Comparison of ENCODE assay signal across 21 mouse cellular contexts in genomic region chr2:115884184-115884583, GRCm38 (mm10).
DNase-seq lines count a peak whose midpoint lies in the region; ATAC-seq and TF ChIP-seq lines count a peak whose summit lies in the region.
"Had no signal": no experiment of that assay in that cellular context is flagged by ENCODE, and none has a peak within 500 bp of the region (broad histone marks: within the 10 kb centered on the region; RNA-seq: fewer than 3 reads in every experiment).

No protein-coding gene starts in this region.

- no peaks in the 10 kb centered on the region for H3K27me3 ChIP-seq in forebrain, embryonic 11.5 days (ENCODE audit: control insufficient read depth, insufficient read depth, low read length)
- no peaks in the 10 kb centered on the region; the same call in 1 of the 2 replicates for H3K27me3 ChIP-seq in forebrain, embryonic 10.5 days (ENCODE audit: poor library complexity, severe bottlenecking)
- no peaks in the 10 kb centered on the region for H3K27me3 ChIP-seq in forebrain, postnatal 0 days (ENCODE audit: insufficient read depth, low read length)
- H3K27me3 ChIP-seq in neural tube, embryonic 13.5 days, result no peaks in the 10 kb centered on the region
- H3K27me3 ChIP-seq: kidney, embryonic 15.5 days had no signal

- DNase-seq in forebrain, embryonic 11.5 days (ENCODE audit: low spot score), result no peak
- DNase-seq in forebrain, embryonic 10.5 days (ENCODE audit: extremely low spot score, low spot score), result no peak
- peak; percentile 43 for DNase-seq in Muller cell, postnatal 12 days (ENCODE audit: inconsistent ontology term)
- DNase-seq in forebrain, postnatal 0 days, result peak; percentile 61
- no peak for DNase-seq in kidney, adult 9 months
- DNase-seq in cerebellum, adult 11-12 months, result no peak
- DNase-seq: adrenal gland, adult 2 months; cerebellum, adult 11 months; cerebellum, postnatal 36 days; gastrocnemius, postnatal 25 days; heart, postnatal 10 days; lung, adult 2 months; right cerebral cortex, postnatal 25 days; thymus, postnatal 36 days had no signal

- H3K4me2 ChIP-seq in forebrain, embryonic 11.5 days (ENCODE audit: low read depth, low read length, severe bottlenecking), result peak overlapping the region; percentile 8; the same call in 1 of the 2 replicates
- no peak overlapping the region for H3K4me2 ChIP-seq in forebrain, postnatal 0 days (ENCODE audit: low read depth)
- peak overlapping the region; percentile 17; the same call in 1 of the 2 replicates for H3K4me2 ChIP-seq in neural tube, embryonic 13.5 days
- H3K4me2 ChIP-seq: kidney, embryonic 15.5 days; liver, embryonic 11.5 days had no signal

- no peak for TF ChIP-seq CTCF in forebrain, postnatal 0 days (IDR thresholded peaks at IDR 0.05; ENCODE audit: low read depth)

- H3K9ac ChIP-seq in forebrain, embryonic 11.5 days (ENCODE audit: low read length), result no peak overlapping the region
- no peak overlapping the region for H3K9ac ChIP-seq in forebrain, postnatal 0 days
- no peak overlapping the region for H3K9ac ChIP-seq in neural tube, embryonic 13.5 days
- H3K9ac ChIP-seq: kidney, embryonic 15.5 days had no signal

- no peaks in the 10 kb centered on the region for H3K9me3 ChIP-seq in forebrain, embryonic 11.5 days (ENCODE audit: control insufficient read depth, low read length)
- no peaks in the 10 kb centered on the region for H3K9me3 ChIP-seq in forebrain, embryonic 10.5 days
- no peaks in the 10 kb centered on the region for H3K9me3 ChIP-seq in forebrain, postnatal 0 days (ENCODE audit: low read length)
- H3K9me3 ChIP-seq in neural tube, embryonic 13.5 days, result no peaks in the 10 kb centered on the region
- H3K9me3 ChIP-seq: heart, embryonic 10.5 days; kidney, embryonic 15.5 days had no signal

- 20% methylated on average over 9 of the region's 9 CpGs for WGBS in forebrain, embryonic 11.5 days
- WGBS in forebrain, embryonic 10.5 days, result 43% methylated on average over 9 of the region's 9 CpGs
- WGBS in forebrain, postnatal 0 days, result 14% methylated on average over 9 of the region's 9 CpGs
- 24% methylated on average over 9 of the region's 9 CpGs for WGBS in neural tube, embryonic 13.5 days

- ATAC-seq in forebrain, embryonic 11.5 days (replicated peaks; ENCODE audit: low FRiP score), result 0 out of 2 replicates have a peak, but pooled peaks have one; percentile 64
- peak; percentile 54 for ATAC-seq in forebrain, postnatal 0 days
- peak; percentile 61 for ATAC-seq in neural tube, embryonic 13.5 days (ENCODE audit: low read depth)
- no peak for ATAC-seq in frontal cortex, adult (ENCODE audit: low TSS enrichment)
- ATAC-seq: inflammation-experienced regulatory T-cells, adult 6 months had no signal

- H3K27ac ChIP-seq in forebrain, embryonic 11.5 days (ENCODE audit: low read depth, low read length), result no peak overlapping the region
- H3K27ac ChIP-seq in forebrain, embryonic 10.5 days, result no peak overlapping the region
- H3K27ac ChIP-seq in forebrain, postnatal 0 days (ENCODE audit: low read depth, low read length), result peak overlapping the region; percentile 35; the same call in 1 of the 2 replicates
- peak overlapping the region; percentile 62 for H3K27ac ChIP-seq in neural tube, embryonic 13.5 days (replicated peaks)
- H3K27ac ChIP-seq: heart, embryonic 10.5 days; kidney, embryonic 15.5 days; macrophage had no signal

- H3K36me3 ChIP-seq in forebrain, embryonic 11.5 days (ENCODE audit: control insufficient read depth, insufficient read depth, low read length), result no peaks in the 10 kb centered on the region
- H3K36me3 ChIP-seq in forebrain, embryonic 10.5 days (replicated peaks), result 0 out of 2 replicates have a peak, but pooled peaks cover 4% of the 10 kb centered on the region
- H3K36me3 ChIP-seq in forebrain, postnatal 0 days (ENCODE audit: insufficient read depth), result no peaks in the 10 kb centered on the region
- H3K36me3 ChIP-seq in neural tube, embryonic 13.5 days, result no peaks in the 10 kb centered on the region

- peaks cover 8% of the 10 kb centered on the region; the same call in 1 of the 2 replicates for H3K4me1 ChIP-seq in forebrain, embryonic 11.5 days (replicated peaks; ENCODE audit: control insufficient read depth, insufficient read depth, low read length)
- H3K4me1 ChIP-seq in forebrain, embryonic 10.5 days, result peaks cover 43% of the 10 kb centered on the region
- H3K4me1 ChIP-seq in forebrain, postnatal 0 days (ENCODE audit: insufficient read depth), result no peaks in the 10 kb centered on the region
- H3K4me1 ChIP-seq in neural tube, embryonic 13.5 days (replicated peaks), result peaks cover 31% of the 10 kb centered on the region

- H3K4me3 ChIP-seq in forebrain, embryonic 11.5 days (ENCODE audit: low read depth, low read length), result no peak overlapping the region
- H3K4me3 ChIP-seq in forebrain, embryonic 10.5 days, result no peak overlapping the region
- H3K4me3 ChIP-seq in forebrain, postnatal 0 days (ENCODE audit: low read depth, low read length), result no peak overlapping the region
- H3K4me3 ChIP-seq in neural tube, embryonic 13.5 days, result no peak overlapping the region
- H3K4me3 ChIP-seq: heart, embryonic 10.5 days; kidney, embryonic 15.5 days had no signal

Comparison
In these comparisons a context has a peak if more than half of its experiments do, and no peak if none do; other contexts are left out.
1. DNase-seq: peak in Muller cell, postnatal 12 days (single experiment) and forebrain, postnatal 0 days (single experiment); none in forebrain, embryonic 11.5 days (single experiment), forebrain, embryonic 10.5 days (single experiment), kidney, adult 9 months (single experiment) and cerebellum, adult 11-12 months (single experiment).
2. H3K27ac ChIP-seq: peak in forebrain, postnatal 0 days (single experiment) and neural tube, embryonic 13.5 days (single experiment); none in forebrain, embryonic 11.5 days (single experiment) and forebrain, embryonic 10.5 days (single experiment).